Mouse (Mus musculus) stomach, postnatal 0 days (tissue): Measurements from ENCODE around the gene Olfr1160. TPM values are rescaled to one million over a fixed set of nuclear protein-coding genes. Genes with fewer than 3 reads are reported as not detected.
"Not testable (repeated sequence)": the region's sequence is repeated elsewhere in the genome, so short reads cannot be mapped to it uniquely, and the experiment has no call there.

Experiments used
- ATAC-seq: fragments of 200-750 bp; cut with Nextera tagmentation; 2 replicates; pipeline ENCODE4 v1.8.0; 2017; ENCODE audit not compliant: low FRiP score, low TSS enrichment
- DNase-seq: peaks from one replicate; pipeline ENCODE4 v3.0.0-alpha.2; 2016; ENCODE audit warnings: low spot score
- H3K27ac ChIP-seq: fragments of 300-500 bp; sonication (generic); replicated peaks from 2 replicates; pipeline ENCODE4 v1.5.1; 2014; ENCODE audit warnings: mild to moderate bottlenecking, control low read depth
- H3K27me3 ChIP-seq: fragments of 300-500 bp; sonication (generic); 2 replicates; pipeline ENCODE4 v1.6.1; 2014; ENCODE audit warnings: low read length; ENCODE audit not compliant: control insufficient read depth, insufficient read depth
- H3K36me3 ChIP-seq: fragments of 300-500 bp; sonication (generic); 2 replicates; pipeline ENCODE4 v1.6.1; 2014; ENCODE audit warnings: low read length, mixed read lengths; ENCODE audit not compliant: control insufficient read depth, insufficient read depth
- H3K4me1 ChIP-seq: fragments of 300-500 bp; sonication (generic); replicated peaks from 2 replicates; pipeline ENCODE4 v1.6.1; 2014; ENCODE audit warnings: antibody characterized with exemption; ENCODE audit not compliant: control insufficient read depth, insufficient read depth
- H3K4me2 ChIP-seq: fragments of 300-500 bp; sonication (generic); replicated peaks from 2 replicates; pipeline ENCODE4 v1.6.1; 2014; ENCODE audit warnings: low read depth, mild to moderate bottlenecking, control low read depth, moderate library complexity
- H3K4me3 ChIP-seq: fragments of 300-500 bp; sonication (generic); 2 replicates; pipeline ENCODE4 v1.5.1; 2014; ENCODE audit warnings: low read depth, low read length, control low read depth
- H3K9ac ChIP-seq: fragments of 300-500 bp; sonication (generic); 2 replicates; pipeline ENCODE4 v1.6.1; 2014; ENCODE audit warnings: mild to moderate bottlenecking, low read length, control low read depth, mixed read lengths
- H3K9me3 ChIP-seq: fragments of 300-500 bp; sonication (generic); 2 replicates; pipeline ENCODE4 v1.6.1; 2016; ENCODE audit warnings: low read length; ENCODE audit not compliant: control insufficient read depth
- CTCF ChIP-seq: IDR thresholded peaks from 2 replicates; pipeline ENCODE4 v1.5.1; 2016; ENCODE audit warnings: antibody characterized with exemption, low read depth, mild to moderate bottlenecking, moderate library complexity
- EP300 ChIP-seq: optimal IDR thresholded peaks from 2 replicates; pipeline ENCODE3; 2016; ENCODE audit warnings: antibody characterized with exemption
- WGBS: fragments of 180-500 bp; shearing (Covaris S2); extraction: QIAGEN DNeasy Blood & Tissue Kit; methylation state at CpG from one replicate; pipeline ENCODE4 v1.1.7; 2014; 5-methylcytosine and 5-hydroxymethylcytosine counted together
- polyA plus RNA-seq: library from polyadenylated mRNA; unstranded; fragments of >200 nt; fragmentation: Nextera tagmentation; extraction: Ambion mirVana; gene quantifications from 2 replicates; pipeline ENCODE4 v1.2.1, GENCODE M21; 2015

Gene Olfr1160
- 0.04 TPM in 1 of 2 replicates, not detected in the other for polyA plus RNA-seq

DNA sequence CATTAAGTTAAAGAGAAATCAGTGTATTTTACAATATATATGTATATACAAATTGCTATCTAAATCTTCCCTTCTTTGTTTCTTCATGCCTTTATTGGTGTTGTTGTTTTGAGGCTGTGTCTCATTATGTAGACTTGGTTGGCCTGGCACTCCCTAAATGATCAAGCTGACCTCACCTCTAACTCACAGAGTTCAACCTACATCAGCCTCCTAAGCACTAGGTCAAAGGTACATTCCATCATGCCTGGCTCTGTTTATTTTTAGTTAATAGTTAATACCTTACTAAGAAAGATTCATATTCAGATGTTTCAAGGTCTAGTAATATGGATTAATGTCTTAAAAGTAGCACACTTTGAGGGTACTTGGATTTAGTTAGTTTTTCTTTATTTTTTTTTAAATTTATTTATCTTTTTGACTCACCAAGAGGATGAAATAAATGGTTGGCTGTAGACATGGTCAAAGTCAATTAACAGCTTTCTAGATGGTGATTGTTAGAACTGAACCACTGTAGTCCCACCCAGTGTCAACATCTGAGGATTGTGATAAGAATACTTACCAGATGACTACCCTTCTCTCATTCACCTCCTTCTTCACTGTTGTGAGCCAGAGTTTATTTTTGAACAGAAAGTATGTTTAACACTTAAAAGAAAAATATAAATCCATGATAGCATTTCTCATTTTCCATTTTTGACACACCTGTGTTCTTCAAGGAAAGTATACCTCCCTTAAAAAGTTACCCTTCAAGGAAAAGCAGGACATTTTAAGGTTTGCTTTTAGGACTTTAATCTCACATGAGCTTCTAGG lies at the start of gene Olfr1160:
TSS of gene Olfr1160 (minus strand) at position 754 of the 804 bp plus-strand sequence.
- Histone ChIP-seq H3K4me2 (no peak within 1 kb of the TSS), H3K9me3 (no peaks in the 10 kb centered on the region), H3K4me1 (no peaks in the 10 kb centered on the region), H3K27me3 (no peaks in the 10 kb centered on the region), H3K27ac (no peak within 1 kb of the TSS), H3K36me3 (no peaks in the 10 kb centered on the region), H3K4me3 (no peak within 1 kb of the TSS), H3K9ac (no peak within 1 kb of the TSS)
- no peak for DNase-seq
- peak; percentile 99 for ATAC-seq
- TF ChIP-seq EP300 = no peak
- TF ChIP-seq CTCF = no peak

DNA sequence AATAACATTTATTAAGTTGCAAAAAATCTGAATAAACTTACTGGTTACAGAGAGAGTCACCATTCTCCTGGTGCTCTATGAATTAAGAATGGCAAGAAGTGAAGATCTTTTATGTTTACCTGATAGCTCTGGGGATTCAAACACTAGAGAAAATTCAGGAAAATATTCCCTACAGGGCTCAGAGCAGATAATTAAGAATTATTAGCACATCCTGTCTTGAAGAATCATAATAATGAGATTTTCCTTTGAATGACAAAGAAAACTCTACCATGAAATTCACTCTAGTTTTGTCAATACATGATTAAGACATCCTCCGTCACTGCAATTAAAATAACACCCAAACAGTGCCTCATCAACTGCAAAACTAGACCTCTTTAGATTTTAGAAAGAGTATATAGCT lies 43.0 kb upstream of the Olfr1160 start, which contains the start of gene Olfr1162:
TSS of gene Olfr1162 (minus strand) at position 101 of the 400 bp plus-strand sequence.
- 82% methylated on average over 1 of the region's 1 CpGs for WGBS
- Histone ChIP-seq H3K4me1 (no peaks in the 10 kb centered on the region), H3K36me3 (no peaks in the 10 kb centered on the region), H3K27me3 (no peaks in the 10 kb centered on the region), H3K9me3 (no peaks in the 10 kb centered on the region), H3K4me2 (no peak within 1 kb of the TSS), H3K4me3 (no peak within 1 kb of the TSS), H3K27ac (no peak within 1 kb of the TSS), H3K9ac (no peak within 1 kb of the TSS)
- ATAC-seq (no peak), DNase-seq (no peak)
- TF ChIP-seq EP300 = no peak
- no peak for TF ChIP-seq CTCF

DNA sequence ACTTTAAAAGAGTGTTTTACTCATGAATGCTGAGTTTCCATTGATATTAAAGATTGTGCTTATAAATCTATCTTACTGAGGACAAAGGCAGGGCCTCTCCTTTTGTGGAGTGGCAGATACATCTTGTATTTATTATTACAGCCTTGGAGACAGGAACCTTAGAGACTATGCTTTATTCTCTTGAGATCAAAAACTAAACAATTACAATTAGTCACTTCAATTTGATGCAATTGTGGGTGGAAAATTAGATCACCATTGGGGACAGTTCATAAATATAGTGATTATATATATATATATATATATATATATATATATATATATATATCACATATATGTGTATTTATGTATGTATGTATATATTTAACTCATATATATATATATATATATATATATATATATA lies 29.5 kb upstream of the Olfr1160 start, which contains the start of gene Olfr73:
TSS of gene Olfr73 (minus strand) at position 101 of the 400 bp plus-strand sequence.
- H3K36me3 ChIP-seq = no peaks in the 10 kb centered on the region
- no peak within 1 kb of the TSS for H3K4me3 ChIP-seq
- H3K27ac ChIP-seq = no peak within 1 kb of the TSS
- DNase-seq (no peak), ATAC-seq (no peak)
- H3K27me3 ChIP-seq = no peaks in the 10 kb centered on the region
- H3K9ac ChIP-seq = no peak within 1 kb of the TSS
- H3K4me1 ChIP-seq = no peaks in the 10 kb centered on the region
- TF ChIP-seq EP300 (no peak), CTCF (no peak)
- H3K4me2 ChIP-seq = no peak within 1 kb of the TSS
- no peaks in the 10 kb centered on the region for H3K9me3 ChIP-seq

DNA sequence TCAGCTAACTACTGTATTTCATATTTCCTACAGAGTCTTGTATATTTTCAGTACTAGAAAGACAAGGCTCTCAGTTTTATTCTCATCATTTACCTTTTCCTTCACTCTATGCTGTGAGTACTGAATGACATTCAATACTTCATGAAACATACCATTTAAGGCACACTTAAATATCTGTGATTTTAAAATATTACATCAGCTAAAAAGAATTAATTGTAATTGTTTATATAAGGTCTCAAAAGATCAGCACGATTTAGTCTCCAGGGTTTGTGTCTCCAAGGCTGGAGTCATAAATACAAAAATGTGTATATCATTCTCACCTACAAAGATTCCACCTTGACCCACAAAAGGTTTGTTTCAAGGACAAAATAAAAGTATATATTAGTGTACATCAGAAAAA lies 14.4 kb upstream of the Olfr1160 start, which contains the start of gene Olfr1161:
TSS of gene Olfr1161 (plus strand) at position 301 of the 400 bp plus-strand sequence.
- not testable (repeated sequence) for H3K36me3 ChIP-seq, H3K27ac ChIP-seq, H3K9me3 ChIP-seq, H3K9ac ChIP-seq, H3K4me3 ChIP-seq, DNase-seq, H3K4me1 ChIP-seq, H3K27me3 ChIP-seq, ATAC-seq, H3K4me2 ChIP-seq
- WGBS = 68% methylated on average over 1 of the region's 1 CpGs

DNA sequence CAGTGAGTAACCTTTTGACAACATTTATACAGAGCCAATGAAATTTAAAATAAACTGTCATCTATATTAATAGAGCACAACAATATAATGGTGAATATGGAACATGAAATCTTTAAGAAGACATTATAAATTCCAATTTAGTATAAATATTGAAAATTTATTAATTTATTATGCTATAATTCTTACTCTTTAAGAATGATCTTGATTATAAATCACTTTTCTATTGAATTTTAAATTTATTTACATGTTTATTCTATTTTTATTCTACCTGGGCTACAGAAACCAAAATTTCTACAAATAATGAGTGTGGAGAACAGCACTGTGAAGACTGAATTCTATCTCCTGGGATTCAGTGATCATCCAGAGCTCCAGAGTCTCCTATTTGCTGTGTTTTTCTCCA lies 18.3 kb downstream of the Olfr1160 start, which contains the start of gene Olfr1158:
TSS of gene Olfr1158 (plus strand) at position 301 of the 400 bp plus-strand sequence.
- no peaks in the 10 kb centered on the region for H3K9me3 ChIP-seq
- H3K27ac ChIP-seq = no peak within 1 kb of the TSS
- H3K9ac ChIP-seq = no peak within 1 kb of the TSS
- H3K36me3 ChIP-seq = no peaks in the 10 kb centered on the region
- ATAC-seq (no peak), DNase-seq (no peak)
- H3K4me1 ChIP-seq = no peaks in the 10 kb centered on the region
- no peak within 1 kb of the TSS for H3K4me3 ChIP-seq
- TF ChIP-seq EP300 (no peak), CTCF (no peak)
- no peak within 1 kb of the TSS for H3K4me2 ChIP-seq
- no peaks in the 10 kb centered on the region for H3K27me3 ChIP-seq

DNA sequence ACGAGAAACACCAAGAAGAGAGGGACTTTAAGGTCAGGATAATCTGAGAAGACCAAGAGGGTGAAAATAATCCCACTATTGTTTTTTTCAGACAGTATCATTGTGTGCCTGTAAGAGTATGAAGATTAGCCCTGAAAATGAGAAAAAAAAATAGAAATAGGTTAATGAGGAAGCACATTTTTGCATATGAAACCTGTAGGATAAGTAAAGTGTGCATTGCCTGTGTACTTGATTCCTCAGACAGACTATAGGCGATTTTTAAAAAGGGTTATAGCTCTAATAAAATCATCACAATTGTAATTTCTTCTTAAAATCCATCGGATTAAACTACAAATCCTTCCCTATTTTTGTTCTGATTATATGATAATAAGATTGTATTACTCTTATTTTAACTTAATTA lies 33.5 kb downstream of the Olfr1160 start, which contains the start of gene Olfr74:
TSS of gene Olfr74 (minus strand) at position 101 of the 400 bp plus-strand sequence.
- Histone ChIP-seq H3K4me2 (no peak within 1 kb of the TSS), H3K9me3 (no peaks in the 10 kb centered on the region), H3K36me3 (no peaks in the 10 kb centered on the region), H3K27ac (no peak within 1 kb of the TSS), H3K27me3 (no peaks in the 10 kb centered on the region), H3K9ac (no peak within 1 kb of the TSS), H3K4me1 (no peaks in the 10 kb centered on the region), H3K4me3 (no peak within 1 kb of the TSS)
- no peak for TF ChIP-seq CTCF
- TF ChIP-seq EP300 = no peak
- 68% methylated on average over 3 of the region's 3 CpGs for WGBS
- DNase-seq (no peak), ATAC-seq (no peak)
